Mouse (Mus musculus): ENCODE data around the gene Gm49450.

DNA sequence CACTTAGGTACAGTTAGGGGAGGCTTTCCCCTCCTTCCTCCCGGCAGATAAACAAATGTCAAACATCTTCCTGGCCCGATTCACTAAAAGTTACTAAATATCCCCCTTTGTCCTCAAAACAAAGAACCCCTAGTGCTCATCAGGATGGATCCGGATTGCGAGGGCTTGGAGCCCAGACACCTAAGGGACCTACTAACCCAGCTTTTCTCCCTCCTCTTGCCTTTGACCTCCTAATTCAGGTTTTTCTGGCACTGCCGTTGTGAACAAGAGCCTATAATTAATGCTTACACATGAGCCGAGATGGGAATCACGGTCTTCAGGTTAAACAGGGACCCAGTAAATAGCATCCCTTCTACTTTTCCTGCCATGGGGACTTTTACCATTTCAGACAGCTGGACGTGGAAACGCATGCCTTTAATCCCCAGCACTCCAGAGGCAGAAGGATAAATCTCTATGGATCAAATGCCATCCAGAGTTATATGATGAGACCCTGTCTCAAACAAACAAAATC lies 38.2 kb upstream of the Gm49450 start:
- no peak for TF ChIP-seq CTCF (IDR thresholded peaks at IDR 0.05; ENCODE audit: low read depth, low read length)
- TF ChIP-seq EP300 (IDR thresholded peaks at IDR 0.05; ENCODE audit: insufficient read depth, low read depth, low read length), result 0 out of 2 replicates have a peak, but pooled peaks have one; percentile 51
- no peak for TF ChIP-seq POLR2A (IDR thresholded peaks at IDR 0.05; ENCODE audit: insufficient read depth, low read length)

Data from ES-Bruce4 (cell line).